Mouse (Mus musculus): ENCODE measurements around the gene Hoxc11. TPM values are rescaled to one million over a fixed set of nuclear protein-coding genes. Genes with fewer than 3 reads are reported as not detected.

Hoxc11 gene
- polyA plus RNA-seq, 1 experiment from 2014 or later: 1.7 TPM

GRCm38 (mm10) chr15:102956906-102957305 is 2.7 kb downstream of the Hoxc11 start:
- no peak overlapping the region for H3K9ac ChIP-seq

GRCm38 (mm10) chr15:102959663-102960191 is 5.5 kb downstream of the Hoxc11 start:
- Histone ChIP-seq H3K36me3 (no peaks in the 10 kb centered on the region), H3K4me2 (peak overlapping the region; percentile 30), H3K9ac (no peak overlapping the region), H3K4me1 (peaks cover 25% of the 10 kb centered on the region), H3K9me3 (no peaks in the 10 kb centered on the region), H3K27ac (peak overlapping the region; percentile 67), H3K4me3 (peak overlapping the region; percentile 9), H3K27me3 (peaks cover 79% of the 10 kb centered on the region)
- WGBS: 1% methylated on average over 13 of the region's 13 CpGs
- ATAC-seq (ENCODE audit: insufficient number of reproducible peaks, low FRiP score, low TSS enrichment, low read depth): no peak

More at GRCm38 (mm10) chr15:102956906-102957305, 2.7 kb downstream of the Hoxc11 start:
- Histone ChIP-seq H3K36me3 (no peaks in the 10 kb centered on the region), H3K4me1 (peaks cover 28% of the 10 kb centered on the region), H3K9me3 (no peaks in the 10 kb centered on the region), H3K4me2 (peak overlapping the region; percentile 43), H3K27ac (no peak overlapping the region), H3K4me3 (peak overlapping the region; percentile 45), H3K27me3 (peaks cover 83% of the 10 kb centered on the region)
- 5% methylated on average over 12 of the region's 12 CpGs for WGBS
- no peak for ATAC-seq (ENCODE audit: insufficient number of reproducible peaks, low FRiP score, low TSS enrichment, low read depth)

GRCm38 (mm10) chr15:102961728-102962127 is 7.5 kb downstream of the Hoxc11 start:
- WGBS: 7% methylated on average over 6 of the region's 6 CpGs
- Histone ChIP-seq H3K9me3 (no peaks in the 10 kb centered on the region), H3K9ac (no peak overlapping the region), H3K36me3 (no peaks in the 10 kb centered on the region), H3K27me3 (peaks cover 82% of the 10 kb centered on the region), H3K4me1 (peaks cover 25% of the 10 kb centered on the region), H3K4me3 (no peak overlapping the region), H3K27ac (no peak overlapping the region), H3K4me2 (no peak overlapping the region)
- no peak for ATAC-seq (ENCODE audit: insufficient number of reproducible peaks, low FRiP score, low TSS enrichment, low read depth)

GRCm38 (mm10) chr15:102962492-102962891 is 8.3 kb downstream of the Hoxc11 start:
- Histone ChIP-seq H3K9me3 (no peaks in the 10 kb centered on the region), H3K9ac (no peak overlapping the region), H3K4me3 (0 out of 2 replicates have a peak overlapping the region, but pooled peaks have one; percentile 0), H3K27ac (no peak overlapping the region; the same call in 1 of the 2 replicates), H3K27me3 (peaks cover 82% of the 10 kb centered on the region), H3K4me2 (no peak overlapping the region), H3K36me3 (no peaks in the 10 kb centered on the region), H3K4me1 (peaks cover 28% of the 10 kb centered on the region)
- WGBS: 4% methylated on average over 13 of the region's 13 CpGs
- ATAC-seq (ENCODE audit: insufficient number of reproducible peaks, low FRiP score, low TSS enrichment, low read depth): no peak

- Histone ChIP-seq H3K36me3 (no peaks in the 10 kb centered on the region), H3K4me1 (peaks cover 28% of the 10 kb centered on the region), H3K9me3 (no peaks in the 10 kb centered on the region), H3K4me3 (no peak overlapping the region), H3K4me2 (peak overlapping the region; percentile 34), H3K27ac (no peak overlapping the region), H3K9ac (no peak overlapping the region), H3K27me3 (peaks cover 81% of the 10 kb centered on the region)
- 14% methylated on average over 8 of the region's 8 CpGs for WGBS
- ATAC-seq (ENCODE audit: insufficient number of reproducible peaks, low FRiP score, low TSS enrichment, low read depth): no peak
These were observed 9.0 kb downstream of the Hoxc11 start for GRCm38 (mm10) chr15:102963259-102963658.

GRCm38 (mm10) chr15:102963671-102964640 is 9.7 kb downstream of the Hoxc11 start:
- H3K9ac ChIP-seq: no peak overlapping the region
- no peak for ATAC-seq (ENCODE audit: insufficient number of reproducible peaks, low FRiP score, low TSS enrichment, low read depth)
- H3K27me3 ChIP-seq: peaks cover 86% of the 10 kb centered on the region
- H3K4me1 ChIP-seq: peaks cover 28% of the 10 kb centered on the region
- H3K4me3 ChIP-seq: peak overlapping the region; percentile 14; the same call in 1 of the 2 replicates
- peak overlapping the region; percentile 34 for H3K4me2 ChIP-seq
- no peaks in the 10 kb centered on the region for H3K9me3 ChIP-seq
- no peaks in the 10 kb centered on the region for H3K36me3 ChIP-seq
- 4% methylated on average over 28 of the region's 28 CpGs for WGBS
- no peak overlapping the region for H3K27ac ChIP-seq

GRCm38 (mm10) chr15:102965003-102965891 is 11.0 kb downstream of the Hoxc11 start:
- 10% methylated on average over 26 of the region's 26 CpGs for WGBS
- H3K27ac ChIP-seq: peak overlapping the region; percentile 38; the same call in 1 of the 2 replicates
- no peak for ATAC-seq (ENCODE audit: insufficient number of reproducible peaks, low FRiP score, low TSS enrichment, low read depth)

GRCm38 (mm10) chr15:102965892-102966775 is 11.9 kb downstream of the Hoxc11 start:
- ATAC-seq (ENCODE audit: insufficient number of reproducible peaks, low FRiP score, low TSS enrichment, low read depth): peak; percentile 62

More at GRCm38 (mm10) chr15:102965003-102965891, 11.0 kb downstream of the Hoxc11 start:
- Histone ChIP-seq H3K4me3 (peak overlapping the region; percentile 37; the same call in 1 of the 2 replicates), H3K4me2 (peak overlapping the region; percentile 48), H3K9ac (no peak overlapping the region), H3K36me3 (no peaks in the 10 kb centered on the region), H3K9me3 (no peaks in the 10 kb centered on the region), H3K27me3 (peaks cover 88% of the 10 kb centered on the region), H3K4me1 (peaks cover 20% of the 10 kb centered on the region)

GRCm38 (mm10) chr15:102966776-102967311 is 12.6 kb downstream of the Hoxc11 start, which contains the start of gene Hoxc10:
Hoxc10 (plus strand) TSS chr15:102966796.
- H3K9ac ChIP-seq: no peak within 1 kb of the TSS
- peak; percentile 60 for ATAC-seq (ENCODE audit: insufficient number of reproducible peaks, low FRiP score, low TSS enrichment, low read depth)
- peak within 1 kb of the TSS; percentile 48 for H3K4me2 ChIP-seq

More at GRCm38 (mm10) chr15:102965892-102966775, 11.9 kb downstream of the Hoxc11 start:
- WGBS: 6% methylated on average over 29 of the region's 30 CpGs
- Histone ChIP-seq H3K36me3 (no peaks in the 10 kb centered on the region), H3K4me1 (peaks cover 18% of the 10 kb centered on the region), H3K9ac (no peak overlapping the region), H3K4me2 (peak overlapping the region; percentile 48), H3K27me3 (peaks cover 90% of the 10 kb centered on the region), H3K4me3 (peak overlapping the region; percentile 37), H3K9me3 (no peaks in the 10 kb centered on the region), H3K27ac (0 out of 2 replicates have a peak overlapping the region, but pooled peaks have one; percentile 33)

GRCm38 (mm10) chr15:102967312-102967510 is 13.0 kb downstream of the Hoxc11 start, which contains the start of gene Hoxc5:
Hoxc5 (plus strand) TSS chr15:102967443.
- Histone ChIP-seq H3K27me3 (peaks cover 94% of the 10 kb centered on the region), H3K9ac (no peak within 1 kb of the TSS), H3K4me2 (peak within 1 kb of the TSS; percentile 48), H3K27ac (peak within 1 kb of the TSS; percentile 51; the same call in 1 of the 2 replicates), H3K9me3 (no peaks in the 10 kb centered on the region), H3K36me3 (no peaks in the 10 kb centered on the region), H3K4me3 (peak within 1 kb of the TSS; percentile 37), H3K4me1 (peaks cover 18% of the 10 kb centered on the region)
- 6% methylated on average over 12 of the region's 12 CpGs for WGBS
- ATAC-seq (ENCODE audit: insufficient number of reproducible peaks, low FRiP score, low TSS enrichment, low read depth): no peak

More at GRCm38 (mm10) chr15:102966776-102967311, 12.6 kb downstream of the Hoxc11 start, which contains the start of gene Hoxc10:
- 1% methylated on average over 27 of the region's 27 CpGs for WGBS
- peaks cover 91% of the 10 kb centered on the region for H3K27me3 ChIP-seq
- peak within 1 kb of the TSS; percentile 51 for H3K27ac ChIP-seq
- no peaks in the 10 kb centered on the region for H3K9me3 ChIP-seq
- H3K36me3 ChIP-seq: no peaks in the 10 kb centered on the region
- peak within 1 kb of the TSS; percentile 37 for H3K4me3 ChIP-seq
- H3K4me1 ChIP-seq: peaks cover 18% of the 10 kb centered on the region
